Mouse (Mus musculus) left cerebral cortex, adult 6 months (tissue): ENCODE measurements around the gene Isy1. TPM values are rescaled to one million over a fixed set of nuclear protein-coding genes. Genes with fewer than 3 reads are reported as not detected.

ENCODE experiments used
- long read RNA-seq, 2 experiments: library from polyadenylated mRNA; unstranded; transcript quantifications; one replicate each; pipeline ENCODE4 v2.0.0; 2019 to 2020
- polyA plus RNA-seq: library from polyadenylated mRNA; unstranded; fragments of <200 nt; fragmentation: Nextera tagmentation; gene quantifications from 2 replicates; pipeline ENCODE4 v1.2.3, GENCODE M21; 2021

Gene Isy1
- 17.5 and 25.3 TPM in 2 replicates for polyA plus RNA-seq
- long read RNA-seq, experiment 1, full-length matches to known transcripts, result 53 of 60 reads
- long read RNA-seq, experiment 1, partial matches to known transcripts, result 3 of 60 reads
- long read RNA-seq, experiment 1, other reads (novel, unspliced or antisense), result 4 of 60 reads
- long read RNA-seq, experiment 2, full-length matches to known transcripts, result 22 of 31 reads
- long read RNA-seq, experiment 2, partial matches to known transcripts, result 5 of 31 reads
- long read RNA-seq, experiment 2, other reads (novel, unspliced or antisense), result 4 of 31 reads

DNA sequence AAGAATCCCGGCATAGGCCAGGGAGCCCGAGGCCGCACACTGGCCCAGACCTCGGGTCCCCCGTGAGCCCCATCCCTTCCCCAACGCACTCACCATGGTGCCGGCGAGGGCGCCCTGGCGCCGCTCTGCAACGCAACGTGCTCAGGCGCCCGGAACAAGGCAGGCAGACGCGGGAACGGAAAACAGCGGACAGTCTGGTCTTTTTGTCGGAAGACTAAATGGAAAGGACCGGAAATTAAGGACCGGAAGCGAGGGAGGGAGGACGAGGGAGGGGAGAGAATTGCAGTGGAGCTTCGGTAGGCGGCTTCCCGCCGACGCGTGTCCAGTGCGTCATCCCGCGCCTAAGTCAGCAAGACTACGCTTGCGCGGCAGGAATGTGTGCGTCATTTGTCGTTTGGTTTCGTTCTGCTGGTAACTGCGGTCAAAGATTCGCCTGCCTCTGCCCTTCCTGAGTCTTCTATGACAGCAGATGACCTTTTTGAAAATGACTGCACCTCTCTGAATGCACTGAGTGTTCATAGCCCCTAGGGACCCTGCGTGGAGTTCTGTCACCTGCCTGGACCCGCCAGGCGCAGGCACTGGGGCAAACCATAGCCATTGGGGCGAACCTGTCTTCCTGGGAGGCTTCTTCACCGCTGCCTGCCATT is at the start of gene Isy1:
Isy1 (minus strand) TSS at position 248 of the 647 bp plus-strand sequence.

DNA sequence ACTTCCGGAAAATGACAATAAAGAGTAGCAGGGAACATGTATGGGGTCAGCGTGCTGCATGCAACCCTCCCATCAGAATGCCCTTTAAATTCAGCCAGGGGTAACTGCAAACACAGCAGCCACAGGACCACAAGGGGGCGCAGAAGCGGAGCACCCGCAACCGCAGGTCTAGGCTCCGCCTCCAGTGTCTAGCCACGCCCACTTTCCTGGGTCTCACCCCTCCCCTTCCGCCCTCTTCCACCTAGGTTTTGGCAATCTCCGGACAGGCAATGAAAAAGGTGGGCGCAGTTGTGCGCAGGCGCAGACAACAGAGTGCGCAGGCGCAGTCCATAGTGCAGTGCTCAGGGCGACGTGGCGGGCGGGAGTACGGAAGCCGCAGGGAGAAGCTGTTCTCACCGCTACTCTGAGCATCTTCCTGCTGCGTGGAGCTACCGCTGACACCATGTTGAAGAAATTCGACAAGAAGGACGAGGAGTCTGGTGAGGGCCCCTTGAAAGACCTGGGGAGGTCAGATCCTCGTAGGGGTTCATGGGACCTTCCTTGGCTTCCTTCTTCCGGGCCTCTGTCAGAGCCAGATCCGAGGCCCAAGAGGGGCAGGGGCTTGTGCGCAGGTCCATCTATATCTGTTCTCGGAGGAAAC is 49.1 kb upstream of the Isy1 start, which contains the start of gene Copg1:
Copg1 (plus strand) TSS at position 221 of the 640 bp plus-strand sequence.

DNA sequence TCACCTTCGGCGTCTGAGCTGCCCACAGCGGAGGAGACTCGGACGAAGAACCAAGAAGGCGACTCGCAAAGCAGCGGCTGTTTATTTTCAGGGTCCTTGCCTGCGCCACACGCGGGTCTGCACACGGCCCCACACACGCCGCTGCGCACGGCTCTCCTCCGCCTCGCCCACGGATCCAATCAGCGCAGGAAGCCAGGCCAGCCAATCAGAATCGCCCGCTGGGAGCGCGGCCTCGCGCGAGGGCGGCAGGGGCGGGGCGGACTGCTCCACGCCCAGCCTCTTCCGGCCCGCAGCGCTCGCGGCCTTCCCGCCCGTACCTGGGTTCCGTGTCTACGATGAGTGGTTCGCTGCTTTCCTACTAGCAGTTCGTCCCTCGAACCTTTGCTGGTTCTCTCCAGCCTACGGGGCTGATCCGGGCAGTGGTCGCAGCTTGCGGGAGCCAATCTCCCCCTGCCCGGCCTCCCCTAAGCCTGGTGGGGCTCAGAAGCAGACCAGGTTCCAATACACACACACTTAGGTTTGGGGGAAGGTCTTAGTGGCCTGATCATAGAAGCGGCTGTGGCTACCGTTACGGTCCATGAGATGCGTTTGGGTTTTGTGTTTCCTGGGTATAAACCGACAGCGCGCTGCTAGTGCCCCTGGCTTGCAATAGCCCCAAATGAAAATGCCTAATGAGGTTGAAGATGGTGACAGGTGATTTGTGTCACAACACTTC is 12.5 kb upstream of the Isy1 start, which contains the start of gene Cnbp:
Cnbp (minus strand) TSS at position 207 of the 715 bp plus-strand sequence.

DNA sequence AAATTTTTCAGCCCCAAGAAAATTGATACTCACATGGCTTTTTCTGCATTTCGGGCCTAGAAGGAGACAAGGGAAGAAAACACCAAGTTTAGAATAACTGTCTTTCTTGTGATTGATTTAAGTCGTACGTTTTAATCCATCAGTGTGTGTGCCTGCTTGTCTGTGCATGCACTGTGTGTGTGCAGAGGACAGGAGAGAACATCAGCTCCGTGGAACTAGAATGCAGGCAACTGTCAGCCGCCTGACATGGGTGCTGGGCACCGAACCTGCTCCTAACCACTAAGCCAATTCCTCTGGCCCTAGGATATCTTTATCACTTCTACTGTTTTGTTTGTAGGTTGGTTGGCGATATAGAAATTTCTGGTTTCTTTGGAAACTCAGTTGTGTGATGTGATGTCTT is 2.9 kb downstream of the Isy1 start, which contains the start of gene Gm45140:
Gm45140 (minus strand) TSS at position 101 of the 400 bp plus-strand sequence.

DNA sequence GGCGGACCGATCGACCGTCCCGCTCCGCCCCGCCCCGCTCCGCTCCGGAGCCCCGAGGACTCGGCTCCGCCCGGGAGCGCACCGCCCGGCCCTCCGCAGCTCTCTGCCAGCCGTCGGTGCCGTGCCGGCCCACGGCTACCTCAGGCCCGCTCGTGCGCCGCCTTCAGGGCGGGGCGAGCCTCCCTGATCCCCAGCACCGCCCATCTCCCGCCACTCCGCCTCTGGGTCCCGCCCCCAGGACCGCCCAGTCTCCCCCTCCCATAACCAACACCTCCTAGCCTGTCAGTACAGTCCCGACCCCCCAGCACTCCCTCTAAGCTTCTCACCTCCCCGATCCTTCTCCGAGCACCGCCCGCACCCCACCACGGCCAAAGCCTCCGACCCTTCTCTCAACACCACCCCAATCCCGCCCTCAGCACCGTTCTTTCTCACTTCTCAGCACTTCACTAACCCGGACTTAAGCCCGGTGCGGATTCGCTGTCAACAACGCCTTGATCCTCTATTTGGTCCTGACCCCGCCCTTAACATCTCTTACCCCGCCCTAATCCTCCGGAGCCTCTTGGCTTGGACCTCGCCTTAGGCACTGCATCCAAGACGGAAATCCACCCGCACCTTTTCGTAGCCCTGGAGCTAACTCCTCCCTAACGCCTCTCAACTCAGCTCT is 26.8 kb downstream of the Isy1 start, which contains the start of gene Rab43:
Rab43 (minus strand) TSS at position 490 of the 664 bp plus-strand sequence.

DNA sequence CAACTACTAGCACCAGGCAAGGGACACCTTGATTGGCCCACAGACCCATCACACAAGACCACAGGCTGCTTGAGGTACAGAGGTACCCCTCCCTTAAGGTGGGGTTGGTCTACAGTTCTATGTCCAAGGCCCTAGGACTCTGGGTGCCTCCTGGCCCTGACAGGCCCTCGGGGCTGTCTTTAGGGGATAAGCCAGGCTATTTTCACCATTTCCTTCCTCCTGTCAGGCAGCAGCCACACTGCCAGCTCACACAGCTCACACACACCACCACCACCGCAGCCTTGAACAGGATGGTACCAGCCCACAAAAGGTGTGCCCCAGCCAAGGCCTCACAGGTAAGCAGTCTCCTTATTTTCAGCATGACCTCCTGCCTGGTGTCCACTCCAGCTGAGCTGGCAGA is 60.8 kb downstream of the Isy1 start, which contains the start of gene Gp9:
Gp9 (plus strand) TSS at position 231 of the 400 bp plus-strand sequence.

Other genes starting within 250 kb of the Isy1 start
- gene Prokr1, start 248.1 kb downstream of the Isy1 start, polyA plus RNA-seq, result 0.13 TPM in 1 of 2 replicates, not detected in the other
- gene Aplf, start 166.6 kb downstream of the Isy1 start, polyA plus RNA-seq, result 3.1 and 3.4 TPM in 2 replicates
- gene Efcc1, start 107.9 kb downstream of the Isy1 start, polyA plus RNA-seq, result 6.5 and 9.2 TPM in 2 replicates
- 1.2 and 1.3 TPM in 2 replicates for gene Gp9, start 60.7 kb downstream of the Isy1 start, polyA plus RNA-seq
- gene Rab43, start 26.6 kb downstream of the Isy1 start, polyA plus RNA-seq, result 2.2 and 6.5 TPM in 2 replicates
- gene Gm45140, start 3.0 kb downstream of the Isy1 start, polyA plus RNA-seq, result 1.0 and 1.5 TPM in 2 replicates
- 531 and 718 TPM in 2 replicates for gene Cnbp, start 12.3 kb upstream of the Isy1 start, polyA plus RNA-seq
- gene Copg1, start 49.0 kb upstream of the Isy1 start, polyA plus RNA-seq, result 144 and 170 TPM in 2 replicates
- gene Hmces, start 75.1 kb upstream of the Isy1 start, polyA plus RNA-seq, result 22.2 and 27.0 TPM in 2 replicates
- 1.7 and 24.2 TPM in 2 replicates for gene H1fx, start 142.8 kb upstream of the Isy1 start, polyA plus RNA-seq
- 324 and 362 TPM in 2 replicates for gene Rab7, start 206.5 kb upstream of the Isy1 start, polyA plus RNA-seq
- 111 and 122 TPM in 2 replicates for gene Rpn1, start 245.7 kb upstream of the Isy1 start, polyA plus RNA-seq